Mouse (Mus musculus) brown adipose tissue, adult 24 weeks (tissue): ENCODE data around the gene Ugt1a6b. TPM values are rescaled to one million over a fixed set of nuclear protein-coding genes. Genes with fewer than 3 reads are reported as not detected.

Experiments
- H3K27ac ChIP-seq: fragments of 200-500 bp; replicated peaks from 2 replicates; pipeline ENCODE4 v1.5.1; 2012; ENCODE audit warnings: low read depth, mild to moderate bottlenecking, low read length
- H3K4me1 ChIP-seq: fragments of 200-500 bp; 2 replicates; pipeline ENCODE4 v1.6.1; 2012; ENCODE audit warnings: low read length, mixed read lengths; ENCODE audit not compliant: control insufficient read depth, insufficient read depth, insufficient read length
- H3K4me3 ChIP-seq: fragments of 200-500 bp; 2 replicates; pipeline ENCODE4 v1.5.1; 2012; ENCODE audit warnings: low read depth, mild to moderate bottlenecking, low read length, moderate library complexity; ENCODE audit not compliant: insufficient read depth
- polyA plus RNA-seq: library from polyadenylated mRNA; stranded (reverse); fragments of >200 nt; gene quantifications from 2 replicates; pipeline ENCODE4 v1.2.4, GENCODE M21; 2012; ENCODE audit not compliant: missing spikeins, insufficient read depth, insufficient read length

Gene Ugt1a6b
- polyA plus RNA-seq, 1 experiment, result 5.0 TPM

DNA sequence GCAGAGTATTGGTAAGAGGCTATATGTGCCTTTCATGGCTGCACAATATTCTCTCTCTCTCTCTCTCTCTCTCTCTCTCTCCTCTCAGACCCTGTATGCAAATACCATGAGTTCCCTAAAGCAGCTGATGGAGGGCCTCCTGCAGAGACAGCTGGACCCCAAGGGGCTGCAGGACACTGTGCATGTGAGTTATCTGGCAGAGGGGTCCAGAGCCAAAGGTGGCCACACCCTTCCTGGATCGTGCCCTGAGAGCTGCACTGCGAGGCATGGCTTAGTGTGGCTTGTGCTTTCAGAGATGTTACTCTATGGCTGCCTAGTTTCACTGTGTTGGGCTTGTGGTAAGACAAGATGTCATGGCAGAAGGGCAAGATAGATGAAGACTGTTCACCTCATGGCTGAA is 144.6 kb downstream of the Ugt1a6b start:
- Histone ChIP-seq H3K27ac (no peak overlapping the region), H3K4me3 (no peak overlapping the region), H3K4me1 (no peaks in the 10 kb centered on the region)

DNA sequence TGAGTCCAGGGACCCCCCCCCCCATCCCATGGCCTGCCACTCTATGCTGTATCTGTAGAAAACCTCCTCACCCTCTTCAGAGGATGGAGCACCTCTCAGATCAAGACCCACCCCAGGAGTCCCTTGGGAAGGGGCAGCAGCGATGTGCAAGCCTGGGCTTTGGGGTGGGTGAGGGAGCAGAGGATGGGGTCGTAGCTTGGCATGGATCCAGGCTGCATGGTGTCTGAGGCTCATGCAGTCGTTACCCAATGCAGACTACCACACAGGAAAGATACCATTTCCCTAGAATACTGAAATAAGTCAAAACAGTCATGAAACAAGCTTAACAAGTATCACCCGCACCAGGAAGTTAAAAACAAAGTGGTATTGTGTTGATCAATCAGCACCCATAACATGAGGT is 145.6 kb downstream of the Ugt1a6b start:
- Histone ChIP-seq H3K27ac (no peak overlapping the region), H3K4me3 (no peak overlapping the region), H3K4me1 (no peaks in the 10 kb centered on the region)

DNA sequence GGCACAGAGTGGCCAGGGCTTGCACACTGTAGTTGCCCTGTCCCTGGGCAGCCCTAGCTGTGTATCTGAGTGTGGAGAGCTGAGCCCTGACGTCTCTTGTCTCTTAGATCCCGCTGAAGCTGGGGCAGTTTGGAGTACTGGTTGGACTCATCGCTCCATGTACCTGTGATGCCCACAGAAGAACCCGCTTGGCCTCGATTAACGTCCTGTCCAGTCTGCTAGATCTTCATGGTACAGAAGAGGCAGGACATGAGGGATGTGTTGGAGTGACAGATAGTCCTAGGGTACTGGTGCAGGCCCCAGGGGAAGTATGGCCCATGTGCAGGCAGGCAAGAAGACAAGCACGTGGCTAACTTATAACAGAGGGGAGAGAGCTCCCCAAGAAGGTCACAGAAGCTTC is 146.5 kb downstream of the Ugt1a6b start:
- no peak overlapping the region for H3K4me3 ChIP-seq
- H3K4me1 ChIP-seq, result no peaks in the 10 kb centered on the region
- H3K27ac ChIP-seq, result no peak overlapping the region

DNA sequence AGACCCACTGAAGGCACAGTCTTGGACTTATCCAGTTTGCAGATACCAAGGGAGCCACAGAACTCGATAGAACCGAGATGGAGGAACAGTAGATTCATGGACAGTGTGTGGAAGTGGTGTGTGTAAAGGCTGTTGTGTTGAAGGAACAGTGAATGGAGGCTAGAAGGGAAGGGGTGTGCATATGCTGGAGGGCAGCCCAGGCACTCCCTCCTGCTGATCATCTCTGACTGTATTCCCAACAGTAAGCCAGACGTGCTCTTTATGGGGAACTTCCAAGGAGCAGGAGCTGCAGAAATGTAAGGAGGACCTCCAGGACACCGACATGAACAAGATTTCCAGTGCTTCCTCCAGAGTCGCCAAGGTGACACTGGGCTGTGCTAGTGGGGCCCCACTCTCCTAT is 147.0 kb downstream of the Ugt1a6b start:
- Histone ChIP-seq H3K27ac (no peak overlapping the region), H3K4me1 (no peaks in the 10 kb centered on the region), H3K4me3 (no peak overlapping the region)

DNA sequence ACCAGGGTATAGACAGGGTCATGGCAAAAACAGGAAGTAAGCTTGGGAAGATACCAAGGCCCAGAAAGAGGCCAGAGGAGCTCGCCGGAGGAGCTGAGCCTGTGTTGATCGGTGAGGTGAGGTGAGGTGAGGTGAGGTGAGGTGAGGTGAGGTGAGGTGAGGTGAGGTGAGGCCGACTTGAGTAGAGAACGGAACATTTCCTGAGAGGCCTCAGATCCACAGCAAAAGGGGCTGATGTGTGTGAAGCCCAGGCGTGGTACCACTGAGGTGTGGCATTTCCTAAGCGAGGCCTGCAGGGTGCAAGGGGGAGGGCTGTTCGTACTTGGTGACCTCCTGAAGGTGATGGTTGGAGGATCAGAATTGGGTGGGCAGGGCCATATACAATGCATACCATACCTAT is 150.1 kb downstream of the Ugt1a6b start:
- Histone ChIP-seq H3K27ac (no peak overlapping the region), H3K4me1 (no peaks in the 10 kb centered on the region), H3K4me3 (no peak overlapping the region)

GRCm38 (mm10) chr1:88253540-88253939 is 150.5 kb downstream of the Ugt1a6b start:
- Histone ChIP-seq H3K27ac (no peak overlapping the region), H3K4me1 (no peaks in the 10 kb centered on the region), H3K4me3 (no peak overlapping the region)

- Histone ChIP-seq H3K27ac (no peak overlapping the region), H3K4me1 (no peaks in the 10 kb centered on the region), H3K4me3 (no peak overlapping the region)
Measured at GRCm38 (mm10) chr1:88254793-88255465, 151.9 kb downstream of the Ugt1a6b start.

DNA sequence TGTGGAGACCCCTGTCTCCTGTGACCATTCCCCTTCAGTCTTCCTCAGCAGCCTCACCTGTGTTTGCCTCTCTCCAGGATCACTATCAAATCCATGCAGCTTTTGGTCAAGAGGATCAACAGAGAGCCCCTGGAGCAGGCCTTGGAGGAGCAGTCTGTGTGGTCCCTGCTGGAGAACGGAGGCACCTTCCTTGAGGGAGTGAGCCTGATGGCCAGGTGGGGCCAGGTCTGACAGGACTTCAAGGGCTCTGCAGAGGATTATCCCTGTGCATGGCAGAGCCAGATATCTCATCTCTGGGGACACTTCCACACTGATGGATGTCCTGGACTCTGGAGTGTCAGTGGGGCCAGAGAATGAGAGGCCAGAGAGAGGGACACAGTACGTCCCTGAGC is 152.4 kb downstream of the Ugt1a6b start:
- Histone ChIP-seq H3K4me3 (no peak overlapping the region), H3K27ac (no peak overlapping the region), H3K4me1 (0 out of 2 replicates have a peak, but pooled peaks cover 2% of the 10 kb centered on the region)

- no peak overlapping the region for H3K27ac ChIP-seq
- no peak overlapping the region for H3K4me3 ChIP-seq
- H3K4me1 ChIP-seq, result 0 out of 2 replicates have a peak, but pooled peaks cover 2% of the 10 kb centered on the region
Measured at GRCm38 (mm10) chr1:88255989-88256754, 153.1 kb downstream of the Ugt1a6b start.

- Histone ChIP-seq H3K4me3 (no peak overlapping the region), H3K27ac (no peak overlapping the region), H3K4me1 (0 out of 2 replicates have a peak, but pooled peaks cover 2% of the 10 kb centered on the region)
Measured at GRCm38 (mm10) chr1:88256886-88257663, 154.0 kb downstream of the Ugt1a6b start.

- Histone ChIP-seq H3K27ac (no peak overlapping the region), H3K4me3 (no peak overlapping the region), H3K4me1 (0 out of 2 replicates have a peak, but pooled peaks cover 2% of the 10 kb centered on the region)
Measured at GRCm38 (mm10) chr1:88257681-88258080, 154.6 kb downstream of the Ugt1a6b start.

- Histone ChIP-seq H3K4me3 (no peak overlapping the region), H3K4me1 (0 out of 2 replicates have a peak, but pooled peaks cover 2% of the 10 kb centered on the region), H3K27ac (no peak overlapping the region)
Measured at GRCm38 (mm10) chr1:88258361-88258760, 155.3 kb downstream of the Ugt1a6b start.

- H3K4me3 ChIP-seq, result no peak overlapping the region
- 0 out of 2 replicates have a peak, but pooled peaks cover 2% of the 10 kb centered on the region for H3K4me1 ChIP-seq
- H3K27ac ChIP-seq, result no peak overlapping the region
Measured at GRCm38 (mm10) chr1:88258881-88259642, 156.0 kb downstream of the Ugt1a6b start.

DNA sequence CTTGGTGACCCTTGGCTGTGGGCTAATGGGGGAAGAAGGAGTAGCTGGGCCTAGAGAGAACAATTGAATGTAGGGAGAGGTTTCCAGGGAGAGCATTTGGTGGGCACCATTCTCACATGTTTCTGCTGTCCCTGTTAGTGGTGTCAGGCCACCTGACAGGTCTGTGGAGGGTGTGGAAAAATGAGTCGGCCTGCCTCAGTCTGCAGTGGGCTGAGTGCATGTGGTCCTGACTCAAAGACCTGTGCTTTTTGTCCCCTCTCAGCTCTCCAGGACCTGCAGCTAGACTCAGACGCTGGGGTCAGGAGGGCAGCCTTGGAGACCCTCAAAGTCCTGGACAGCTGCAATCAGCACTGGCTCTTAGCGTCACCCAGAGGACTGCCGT is 156.6 kb downstream of the Ugt1a6b start:
- H3K27ac ChIP-seq, result no peak overlapping the region
- no peak overlapping the region for H3K4me3 ChIP-seq
- 0 out of 2 replicates have a peak, but pooled peaks cover 2% of the 10 kb centered on the region for H3K4me1 ChIP-seq

DNA sequence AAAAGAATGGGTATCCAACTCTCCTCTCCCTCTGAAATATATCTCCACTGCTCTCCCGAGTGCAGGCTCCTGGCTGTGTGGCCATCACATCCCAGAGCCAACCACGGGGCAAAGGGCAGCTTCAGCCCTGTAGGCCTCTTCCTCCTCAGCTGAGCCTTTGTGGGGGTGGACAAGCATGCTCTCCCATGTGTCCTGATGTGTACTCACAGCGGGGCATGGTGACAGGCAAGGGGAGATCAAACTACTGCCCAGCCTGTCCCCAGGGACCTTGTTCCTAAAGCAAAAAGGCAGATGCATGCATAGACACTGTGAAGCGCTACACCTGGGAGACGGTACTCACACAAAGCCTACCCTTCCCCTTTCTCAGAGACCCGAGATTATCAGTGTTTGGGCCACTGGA is 157.1 kb downstream of the Ugt1a6b start:
- Histone ChIP-seq H3K27ac (no peak overlapping the region), H3K4me3 (no peak overlapping the region), H3K4me1 (0 out of 2 replicates have a peak, but pooled peaks cover 2% of the 10 kb centered on the region)
